Mouse (Mus musculus) frontal cortex, postnatal 14 days (tissue): ENCODE measurements at regions not wholly inside any gene's neighbourhood (a gene's known extent, or its start where the extent isn't known, plus 50 kb on each side); places are given as distances from the start of the nearest gene placed in this dataset.

ENCODE experiments used
- DNase-seq, 2 experiments: peaks; one replicate each; pipeline ENCODE4 v3.0.0; 2022; ENCODE audit warnings: low spot score in 2 of 2

GRCm38 (mm10) chr8:35188531-35188930, 577.1 kb upstream of the Gm19410 start:
- DNase-seq, result no peak

- no peak for DNase-seq
Observed at GRCm38 (mm10) chr8:35189695-35190094, 575.9 kb upstream of the Gm19410 start.

GRCm38 (mm10) chr8:35192515-35192914, 573.1 kb upstream of the Gm19410 start:
- no peak for DNase-seq

GRCm38 (mm10) chr8:35193771-35194170, 571.8 kb upstream of the Gm19410 start:
- DNase-seq, result no peak

GRCm38 (mm10) chr8:35196189-35196588, 569.4 kb upstream of the Gm19410 start:
- DNase-seq, result no peak

GRCm38 (mm10) chr8:35198766-35199165, 566.8 kb upstream of the Gm19410 start:
- no peak for DNase-seq

GRCm38 (mm10) chr8:35201416-35201815, 564.2 kb upstream of the Gm19410 start:
- DNase-seq, result no peak

- no peak for DNase-seq
Observed at GRCm38 (mm10) chr8:35204971-35205370, 560.6 kb upstream of the Gm19410 start.

- DNase-seq, result no peak
Observed at GRCm38 (mm10) chr8:35205536-35205935, 560.1 kb upstream of the Gm19410 start.

- DNase-seq, result no peak
Observed at GRCm38 (mm10) chr8:35206271-35206670, 559.3 kb upstream of the Gm19410 start.

GRCm38 (mm10) chr8:35208357-35208756, 557.2 kb upstream of the Gm19410 start:
- no peak for DNase-seq

GRCm38 (mm10) chr8:35211506-35212452, 553.8 kb upstream of the Gm19410 start:
- no peak for DNase-seq

GRCm38 (mm10) chr8:35213515-35213914, 552.1 kb upstream of the Gm19410 start:
- DNase-seq, result no peak

- DNase-seq, result no peak
Observed at GRCm38 (mm10) chr8:35217604-35218003, 548.0 kb upstream of the Gm19410 start.

- no peak for DNase-seq
Observed at GRCm38 (mm10) chr8:35218327-35218726, 547.3 kb upstream of the Gm19410 start.

GRCm38 (mm10) chr8:35224053-35224924, 541.3 kb upstream of the Gm19410 start:
- DNase-seq, result no peak

- DNase-seq, result no peak
Observed at GRCm38 (mm10) chr8:35224925-35225244, 540.7 kb upstream of the Gm19410 start.

- no peak for DNase-seq
Observed at GRCm38 (mm10) chr8:35227079-35227478, 538.5 kb upstream of the Gm19410 start.

GRCm38 (mm10) chr8:35228449-35228848, 537.1 kb upstream of the Gm19410 start:
- no peak for DNase-seq

- DNase-seq, result no peak
Observed at GRCm38 (mm10) chr8:35233520-35234186, 531.9 kb upstream of the Gm19410 start.

- no peak for DNase-seq
Observed at GRCm38 (mm10) chr8:35234436-35234835, 531.2 kb upstream of the Gm19410 start.
